Mouse (Mus musculus) midbrain, embryonic 12.5 days (tissue): ENCODE measurements around the gene Zfhx3. TPM values are rescaled to one million over a fixed set of nuclear protein-coding genes. Genes with fewer than 3 reads are reported as not detected.
A peak's percentile ranks its signal among the peaks of the same experiment; 100 is the strongest.

Source experiments
- ATAC-seq: fragments of 200-750 bp; cut with Nextera tagmentation; 2 replicates; pipeline ENCODE4 v1.8.0; 2017; ENCODE audit warnings: low read depth, moderate TSS enrichment, moderate library complexity; ENCODE audit not compliant: low FRiP score
- H3K27ac ChIP-seq: fragments of 300-500 bp; sonication (generic); replicated peaks from 2 replicates; pipeline ENCODE4 v1.5.1; 2016; ENCODE audit warnings: mild to moderate bottlenecking
- H3K27me3 ChIP-seq: fragments of 300-500 bp; sonication (generic); 2 replicates; pipeline ENCODE4 v1.6.1; 2016; ENCODE audit warnings: mild to moderate bottlenecking
- H3K36me3 ChIP-seq: fragments of 300-500 bp; sonication (generic); 2 replicates; pipeline ENCODE4 v1.6.1; 2016
- H3K4me1 ChIP-seq: fragments of 300-500 bp; sonication (generic); 2 replicates; pipeline ENCODE4 v1.6.1; 2016
- H3K4me2 ChIP-seq: fragments of 300-500 bp; sonication (generic); replicated peaks from 2 replicates; pipeline ENCODE4 v1.6.1; 2016; ENCODE audit warnings: mild to moderate bottlenecking, moderate library complexity
- H3K4me3 ChIP-seq: fragments of 300-500 bp; sonication (generic); 2 replicates; pipeline ENCODE4 v1.5.1; 2016; ENCODE audit warnings: mild to moderate bottlenecking
- H3K9ac ChIP-seq: fragments of 300-500 bp; sonication (generic); replicated peaks from 2 replicates; pipeline ENCODE4 v1.6.1; 2016; ENCODE audit warnings: mild to moderate bottlenecking, moderate library complexity
- H3K9me3 ChIP-seq: fragments of 300-500 bp; sonication (generic); 2 replicates; pipeline ENCODE4 v1.6.1; 2016; ENCODE audit warnings: mild to moderate bottlenecking
- WGBS: fragments of 180-500 bp; shearing (Covaris S2); methylation state at CpG from one replicate; pipeline ENCODE4 v1.1.7; 2016; 5-methylcytosine and 5-hydroxymethylcytosine counted together
- polyA plus RNA-seq: library from polyadenylated mRNA; unstranded; fragments of >200 nt; fragmentation: Nextera tagmentation; extraction: Ambion mirVana; gene quantifications from 2 replicates; pipeline ENCODE4 v1.2.1, GENCODE M21; 2016

Zfhx3 gene
- polyA plus RNA-seq, 1 experiment from 2014 or later = 48.9 TPM

GRCm38 (mm10) chr8:108966041-108966440, 1023.6 kb downstream of the Zfhx3 start:
- Histone ChIP-seq H3K4me3 (no peak overlapping the region), H3K9ac (no peak overlapping the region), H3K27ac (0 out of 2 replicates have a peak overlapping the region, but pooled peaks have one; percentile 3), H3K27me3 (no peaks in the 10 kb centered on the region), H3K4me2 (no peak overlapping the region), H3K36me3 (no peaks in the 10 kb centered on the region), H3K9me3 (no peaks in the 10 kb centered on the region), H3K4me1 (no peaks in the 10 kb centered on the region)
- no peak for ATAC-seq
- WGBS = 71% methylated on average over 12 of the region's 12 CpGs

GRCm38 (mm10) chr8:108973639-108974325, 1031.3 kb downstream of the Zfhx3 start:
- H3K4me1 ChIP-seq = no peaks in the 10 kb centered on the region
- no peak overlapping the region for H3K4me3 ChIP-seq
- no peak overlapping the region for H3K4me2 ChIP-seq
- H3K36me3 ChIP-seq = no peaks in the 10 kb centered on the region
- H3K9me3 ChIP-seq = no peaks in the 10 kb centered on the region
- H3K9ac ChIP-seq = no peak overlapping the region
- H3K27me3 ChIP-seq = no peaks in the 10 kb centered on the region
- 87% methylated on average over 9 of the region's 9 CpGs for WGBS
- no peak overlapping the region for H3K27ac ChIP-seq
- ATAC-seq = no peak

GRCm38 (mm10) chr8:108977693-108978361, 1035.4 kb downstream of the Zfhx3 start:
- no peak overlapping the region for H3K9ac ChIP-seq
- no peak overlapping the region for H3K4me3 ChIP-seq
- WGBS = 68% methylated on average over 11 of the region's 11 CpGs
- H3K36me3 ChIP-seq = no peaks in the 10 kb centered on the region
- H3K9me3 ChIP-seq = 0 out of 2 replicates have a peak, but pooled peaks cover 5% of the 10 kb centered on the region
- ATAC-seq = no peak
- no peaks in the 10 kb centered on the region for H3K27me3 ChIP-seq
- no peak overlapping the region for H3K4me2 ChIP-seq
- no peak overlapping the region for H3K27ac ChIP-seq
- H3K4me1 ChIP-seq = no peaks in the 10 kb centered on the region

DNA sequence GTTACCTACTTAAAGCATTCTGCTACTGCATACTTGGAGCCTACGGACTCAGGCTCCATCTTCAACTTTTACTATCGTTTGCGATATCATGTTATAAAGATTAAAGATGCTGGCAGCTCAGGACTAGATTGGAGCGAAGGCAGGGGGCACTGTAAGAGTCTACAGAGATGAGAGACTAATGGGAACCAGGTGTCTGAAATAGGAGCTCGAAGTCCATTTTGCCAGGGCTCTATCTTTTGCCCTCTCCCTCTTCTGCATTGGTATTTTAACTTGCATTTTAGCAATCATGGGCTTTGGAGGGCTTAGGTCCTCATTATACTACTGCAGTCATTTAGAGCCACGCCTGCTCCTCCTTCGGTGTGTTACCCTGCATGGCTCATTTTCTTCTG, 1035.9 kb downstream of the Zfhx3 start:
- ATAC-seq = no peak
- H3K4me1 ChIP-seq = no peaks in the 10 kb centered on the region
- no peak overlapping the region for H3K27ac ChIP-seq
- WGBS = 79% methylated on average over 7 of the region's 7 CpGs
- H3K9me3 ChIP-seq = 0 out of 2 replicates have a peak, but pooled peaks cover 5% of the 10 kb centered on the region
- H3K36me3 ChIP-seq = no peaks in the 10 kb centered on the region
- no peaks in the 10 kb centered on the region for H3K27me3 ChIP-seq
- H3K9ac ChIP-seq = no peak overlapping the region
- no peak overlapping the region for H3K4me2 ChIP-seq
- H3K4me3 ChIP-seq = no peak overlapping the region

GRCm38 (mm10) chr8:108984904-108985303, 1042.5 kb downstream of the Zfhx3 start:
- WGBS = 77% methylated on average over 2 of the region's 2 CpGs
- H3K27me3 ChIP-seq = no peaks in the 10 kb centered on the region
- no peak overlapping the region for H3K27ac ChIP-seq
- no peak for ATAC-seq
- no peak overlapping the region for H3K4me3 ChIP-seq
- H3K9ac ChIP-seq = no peak overlapping the region
- H3K36me3 ChIP-seq = no peaks in the 10 kb centered on the region
- H3K4me1 ChIP-seq = no peaks in the 10 kb centered on the region
- H3K9me3 ChIP-seq = 0 out of 2 replicates have a peak, but pooled peaks cover 5% of the 10 kb centered on the region
- H3K4me2 ChIP-seq = no peak overlapping the region

DNA sequence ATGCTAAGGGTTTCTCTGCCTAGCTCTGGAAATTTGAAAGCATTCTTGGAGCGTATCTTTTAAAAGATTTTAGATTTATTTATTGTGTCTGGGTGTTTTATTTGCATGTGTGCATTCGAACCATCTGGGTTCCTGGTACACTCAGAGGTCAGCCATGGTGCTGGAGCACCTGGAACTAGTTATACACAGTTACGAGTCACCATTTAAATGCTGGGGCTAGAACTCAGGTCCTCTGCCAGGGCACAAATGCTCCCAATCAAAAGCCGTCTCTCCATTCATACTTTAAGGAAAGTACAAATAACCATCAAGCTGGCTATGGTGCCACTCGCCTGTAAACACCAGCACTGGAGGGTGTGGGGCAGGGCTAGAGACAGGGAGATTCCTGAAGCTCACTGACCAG, 1047.4 kb downstream of the Zfhx3 start:
- Histone ChIP-seq H3K9me3 (no peaks in the 10 kb centered on the region), H3K4me3 (no peak overlapping the region), H3K4me1 (no peaks in the 10 kb centered on the region), H3K27me3 (no peaks in the 10 kb centered on the region), H3K4me2 (no peak overlapping the region), H3K9ac (no peak overlapping the region), H3K36me3 (no peaks in the 10 kb centered on the region), H3K27ac (no peak overlapping the region)
- 85% methylated on average over 5 of the region's 5 CpGs for WGBS
- ATAC-seq = no peak

DNA sequence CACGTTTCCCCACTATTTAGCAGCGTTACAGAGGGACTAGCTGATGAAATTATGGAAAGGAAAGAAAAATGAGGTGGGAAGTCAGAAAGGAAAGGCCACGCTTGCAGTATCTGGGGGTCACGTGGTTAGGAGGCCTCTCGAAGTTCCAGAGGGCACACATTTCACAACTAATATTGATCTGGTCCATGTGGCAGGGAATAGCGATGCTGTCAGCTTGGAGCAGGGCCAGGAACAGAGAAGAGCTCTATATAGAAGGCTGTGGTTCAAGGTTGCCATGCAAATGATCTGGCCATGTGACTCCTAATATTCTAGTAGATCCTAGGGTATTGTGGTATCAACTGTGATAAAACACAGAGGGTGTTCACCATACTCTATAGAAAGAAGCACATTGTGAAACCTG, 1048.1 kb downstream of the Zfhx3 start:
- Histone ChIP-seq H3K4me2 (no peak overlapping the region), H3K27ac (no peak overlapping the region), H3K9me3 (no peaks in the 10 kb centered on the region), H3K36me3 (no peaks in the 10 kb centered on the region), H3K4me1 (no peaks in the 10 kb centered on the region), H3K9ac (no peak overlapping the region), H3K27me3 (no peaks in the 10 kb centered on the region), H3K4me3 (no peak overlapping the region)
- 87% methylated on average over 6 of the region's 6 CpGs for WGBS
- no peak for ATAC-seq

- H3K9ac ChIP-seq = no peak overlapping the region
- no peak overlapping the region for H3K27ac ChIP-seq
- H3K4me1 ChIP-seq = no peaks in the 10 kb centered on the region
- WGBS = 92% methylated on average over 5 of the region's 5 CpGs
- no peak overlapping the region for H3K4me3 ChIP-seq
- H3K27me3 ChIP-seq = no peaks in the 10 kb centered on the region
- ATAC-seq = no peak
- H3K9me3 ChIP-seq = no peaks in the 10 kb centered on the region
- no peaks in the 10 kb centered on the region for H3K36me3 ChIP-seq
- H3K4me2 ChIP-seq = no peak overlapping the region
These were observed 1049.0 kb downstream of the Zfhx3 start for GRCm38 (mm10) chr8:108991395-108991794.

DNA sequence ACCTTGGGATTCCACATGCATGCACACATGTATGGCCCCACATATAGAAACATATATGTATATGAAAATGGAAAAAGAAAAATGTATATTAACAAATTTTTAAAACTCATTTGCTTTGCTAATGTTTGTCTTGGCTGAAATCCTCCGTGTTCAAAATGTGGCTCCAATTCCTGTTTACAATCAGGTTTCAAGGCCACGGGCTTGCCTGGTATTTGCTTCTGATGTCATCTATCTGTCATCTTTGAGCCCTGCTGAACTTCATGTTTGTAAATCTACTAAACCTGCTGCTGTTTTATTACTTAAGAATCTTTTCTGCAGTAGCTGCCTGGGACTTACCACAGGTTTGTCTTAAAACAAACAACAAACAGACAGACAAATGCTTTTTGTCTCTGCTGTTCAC, 1051.3 kb downstream of the Zfhx3 start:
- Histone ChIP-seq H3K36me3 (no peaks in the 10 kb centered on the region), H3K4me1 (no peaks in the 10 kb centered on the region), H3K4me2 (no peak overlapping the region), H3K27me3 (no peaks in the 10 kb centered on the region), H3K9me3 (no peaks in the 10 kb centered on the region), H3K9ac (no peak overlapping the region), H3K27ac (no peak overlapping the region), H3K4me3 (no peak overlapping the region)
- 83% methylated on average over 2 of the region's 2 CpGs for WGBS
- no peak for ATAC-seq

DNA sequence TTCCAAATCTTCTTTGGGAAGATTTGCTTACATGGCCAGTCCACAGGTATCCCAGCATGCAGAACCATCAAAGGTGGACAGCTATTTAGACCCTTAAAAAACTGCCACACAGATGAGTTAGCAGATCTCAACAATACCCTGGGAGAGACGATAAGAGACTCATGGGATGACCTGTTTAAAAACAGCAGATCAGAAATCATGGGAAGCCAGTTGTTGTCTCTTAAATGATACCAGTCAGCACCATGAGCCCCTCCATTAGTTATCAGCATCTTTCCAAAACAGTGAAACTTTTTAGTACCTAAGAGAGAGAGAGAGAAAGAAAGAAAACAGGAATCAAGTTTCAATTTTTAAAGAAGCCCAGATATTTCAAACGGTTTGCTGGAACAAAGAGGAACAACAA, 1051.7 kb downstream of the Zfhx3 start:
- Histone ChIP-seq H3K27ac (no peak overlapping the region), H3K4me3 (no peak overlapping the region), H3K4me1 (no peaks in the 10 kb centered on the region), H3K27me3 (no peaks in the 10 kb centered on the region), H3K9me3 (no peaks in the 10 kb centered on the region), H3K4me2 (no peak overlapping the region), H3K9ac (no peak overlapping the region), H3K36me3 (no peaks in the 10 kb centered on the region)
- ATAC-seq = no peak
- 73% methylated on average over 2 of the region's 2 CpGs for WGBS

DNA sequence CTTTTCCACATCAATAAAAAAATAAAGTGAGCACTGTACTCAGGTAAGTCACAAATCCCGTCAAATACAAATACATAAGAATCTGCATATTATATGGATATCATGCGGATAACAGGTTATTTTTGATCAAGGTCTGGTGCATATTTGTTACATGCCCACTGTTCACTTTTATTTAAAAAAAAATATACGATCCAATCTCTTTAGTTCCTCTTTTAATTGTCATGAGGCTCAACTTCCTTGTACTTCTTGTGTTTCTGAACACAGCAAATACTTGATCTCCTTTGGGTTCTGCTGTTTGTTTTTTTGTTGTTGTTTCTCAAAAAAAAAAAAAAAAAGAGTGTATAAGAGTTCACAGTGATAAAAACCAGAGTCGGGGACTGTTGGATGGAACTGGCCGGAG, 1052.4 kb downstream of the Zfhx3 start:
- H3K4me1 ChIP-seq = no peaks in the 10 kb centered on the region
- 90% methylated on average over 5 of the region's 5 CpGs for WGBS

DNA sequence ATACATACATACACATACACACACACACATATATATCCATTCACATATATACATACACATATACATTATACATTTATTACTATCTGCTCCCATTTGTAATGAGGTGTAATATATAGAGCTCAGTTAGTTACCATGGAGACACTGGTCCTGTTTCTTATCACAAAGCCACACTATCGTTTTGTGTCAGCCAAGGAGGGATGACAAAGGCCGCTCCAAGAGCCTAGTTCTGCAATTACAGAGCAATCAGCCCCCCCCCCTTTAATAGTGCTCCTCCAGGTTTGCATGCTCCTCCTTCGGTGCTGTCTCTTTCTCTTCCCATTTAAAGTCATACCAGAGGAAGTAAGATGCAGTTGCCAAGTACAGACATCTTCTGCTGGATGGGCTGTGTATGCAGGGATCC, 1054.9 kb downstream of the Zfhx3 start:
- Histone ChIP-seq H3K36me3 (no peaks in the 10 kb centered on the region), H3K4me1 (no peaks in the 10 kb centered on the region), H3K27ac (peak overlapping the region; percentile 36; the same call in 1 of the 2 replicates), H3K4me2 (no peak overlapping the region), H3K27me3 (no peaks in the 10 kb centered on the region), H3K4me3 (no peak overlapping the region), H3K9ac (no peak overlapping the region), H3K9me3 (no peaks in the 10 kb centered on the region)
- WGBS = 50% methylated on average over 3 of the region's 3 CpGs
- ATAC-seq = no peak

More for the DNA sequence above, 1052.4 kb downstream of the Zfhx3 start:
- no peak overlapping the region for H3K4me3 ChIP-seq
- no peak for ATAC-seq
- no peak overlapping the region for H3K9ac ChIP-seq
- H3K9me3 ChIP-seq = no peaks in the 10 kb centered on the region
- no peaks in the 10 kb centered on the region for H3K36me3 ChIP-seq
- H3K27me3 ChIP-seq = no peaks in the 10 kb centered on the region
- no peak overlapping the region for H3K4me2 ChIP-seq
- no peak overlapping the region for H3K27ac ChIP-seq
